Mouse (Mus musculus) CH12.LX (cell line): ENCODE data around the gene Lrrc58. TPM values are rescaled to one million over a fixed set of nuclear protein-coding genes. Genes with fewer than 3 reads are reported as not detected.

Experiments
- DNase-seq: peaks from one replicate; pipeline ENCODE4 v3.0.0-alpha.2; 2013; ENCODE audit errors: extremely low read depth
- H3K27ac ChIP-seq: 2 replicates; pipeline ENCODE4 v1.5.1; 2012; ENCODE audit warnings: low read depth, mild to moderate bottlenecking, control low read depth, moderate library complexity; ENCODE audit not compliant: insufficient read depth
- H3K27me3 ChIP-seq: replicated peaks from 2 replicates; pipeline ENCODE3; 2012; ENCODE audit warnings: inconsistent platforms
- H3K36me3 ChIP-seq, 2 experiments: replicated peaks in 1 of 2; 2 replicates each; pipeline versions ENCODE3 to v1.6.1; 2012; ENCODE audit warnings: inconsistent platforms in 1 of 2, low read length in 1 of 2, mild to moderate bottlenecking in 1 of 2, mixed read lengths in 1 of 2, moderate library complexity in 1 of 2; ENCODE audit not compliant: control insufficient read depth in 1 of 2, insufficient read depth in 1 of 2
- H3K4me1 ChIP-seq, 2 experiments: 2 replicates each; pipeline ENCODE4 v1.6.1; 2012; ENCODE audit warnings: inconsistent platforms in 1 of 2, moderate library complexity in 1 of 2; ENCODE audit not compliant: insufficient read depth in 2 of 2, control insufficient read depth in 1 of 2
- H3K4me2 ChIP-seq: 2 replicates; pipeline ENCODE4 v1.6.1; 2012; ENCODE audit warnings: low read depth, mild to moderate bottlenecking, control low read depth; ENCODE audit not compliant: poor library complexity, insufficient read depth, severe bottlenecking
- H3K4me3 ChIP-seq, 3 experiments: fragments of 150-350 bp in 1 of 3; sonication (generic) in 1 of 3; replicated peaks in 1 of 3; 2 replicates each; pipeline versions ENCODE3 to v1.5.1; 2011 to 2012; ENCODE audit warnings: low read depth in 2 of 3, low read length in 2 of 3, mild to moderate bottlenecking in 2 of 3, moderate library complexity in 2 of 3, control low read depth in 1 of 3, improper control_type of control experiment in 1 of 3, inconsistent platforms in 1 of 3, mixed read lengths in 1 of 3; ENCODE audit not compliant: poor library complexity in 1 of 3
- H3K79me2 ChIP-seq: replicated peaks from 2 replicates; pipeline ENCODE4 v1.6.1; 2012; ENCODE audit warnings: mild to moderate bottlenecking, moderate library complexity; ENCODE audit not compliant: control insufficient read depth, poor library complexity, insufficient read depth, severe bottlenecking; ENCODE audit errors: extremely low read depth
- H3K9ac ChIP-seq: 2 replicates; pipeline ENCODE4 v1.6.1; 2012; ENCODE audit warnings: low read depth, mild to moderate bottlenecking, control low read depth, moderate library complexity; ENCODE audit not compliant: insufficient read depth
- H3K9me3 ChIP-seq: replicated peaks from 2 replicates; pipeline ENCODE3; 2012; ENCODE audit warnings: low read length, inconsistent platforms, mixed read lengths
- BHLHE40 ChIP-seq: IDR thresholded peaks from 2 replicates; pipeline ENCODE4 v1.6.1; 2011; ENCODE audit warnings: mild to moderate bottlenecking, low read depth, low read length, improper control_type of control experiment
- CHD1 ChIP-seq: IDR thresholded peaks from 2 replicates; pipeline ENCODE4 v1.6.1; 2012; ENCODE audit warnings: low read depth, low read length, improper control_type of control experiment, inconsistent platforms
- E2F4 ChIP-seq: IDR thresholded peaks from 2 replicates; pipeline ENCODE4 v1.6.1; 2011; ENCODE audit warnings: low read depth, low read length, improper control_type of control experiment; ENCODE audit not compliant: insufficient replicate concordance
- EP300 ChIP-seq: IDR thresholded peaks from 2 replicates; pipeline ENCODE4 v1.6.1; 2011; ENCODE audit warnings: low read length, improper control_type of control experiment
- GABPA ChIP-seq: IDR thresholded peaks from 2 replicates; pipeline ENCODE4 v1.6.1; 2012; ENCODE audit warnings: low read depth, low read length, improper control_type of control experiment, inconsistent platforms; ENCODE audit not compliant: insufficient replicate concordance
- HCFC1 ChIP-seq: IDR thresholded peaks from 2 replicates; pipeline ENCODE4 v1.6.1; 2012; ENCODE audit warnings: low read depth, mild to moderate bottlenecking, inconsistent platforms, low read length, improper control_type of control experiment
- IRF4 ChIP-seq: IDR thresholded peaks from 2 replicates; pipeline ENCODE4 v1.6.1; 2014; ENCODE audit warnings: low read depth, mild to moderate bottlenecking, inconsistent platforms, low read length, improper control_type of control experiment
- JUND ChIP-seq: conservative IDR thresholded peaks from 2 replicates; pipeline ENCODE4 v1.6.1; 2011; ENCODE audit warnings: low read depth, low read length, improper control_type of control experiment
- KAT2A ChIP-seq: IDR thresholded peaks from 2 replicates; pipeline ENCODE4 v1.6.1; 2012; ENCODE audit warnings: low read length, improper control_type of control experiment, inconsistent platforms; ENCODE audit not compliant: insufficient replicate concordance
- MAX ChIP-seq: IDR thresholded peaks from 2 replicates; pipeline ENCODE4 v1.6.1; 2011; ENCODE audit warnings: low read length, improper control_type of control experiment
- MAZ ChIP-seq: IDR thresholded peaks from 2 replicates; pipeline ENCODE4 v1.6.1; 2012; ENCODE audit warnings: low read depth, mild to moderate bottlenecking, inconsistent platforms, low read length, improper control_type of control experiment, moderate library complexity
- MEF2A ChIP-seq: IDR thresholded peaks from 2 replicates; pipeline ENCODE4 v1.6.1; 2014; ENCODE audit warnings: low read depth, mild to moderate bottlenecking, inconsistent platforms, low read length, improper control_type of control experiment, borderline replicate concordance
- MXI1 ChIP-seq: IDR thresholded peaks from 2 replicates; pipeline ENCODE4 v1.6.1; 2011; ENCODE audit warnings: mild to moderate bottlenecking, low read depth, low read length, improper control_type of control experiment
- MYC ChIP-seq: IDR thresholded peaks from 2 replicates; pipeline ENCODE4 v1.6.1; 2011; ENCODE audit warnings: low read depth, mild to moderate bottlenecking, improper control_type of control experiment, low read length
- NELFE ChIP-seq: IDR thresholded peaks from 2 replicates; pipeline ENCODE4 v1.6.1; 2011; ENCODE audit warnings: low read depth, low read length, improper control_type of control experiment
- NRF1 ChIP-seq: IDR thresholded peaks from 2 replicates; pipeline ENCODE4 v1.6.1; 2014; ENCODE audit warnings: low read depth, mild to moderate bottlenecking, inconsistent platforms, low read length, improper control_type of control experiment, moderate library complexity
- PAX5 ChIP-seq: IDR thresholded peaks from 2 replicates; pipeline ENCODE4 v1.6.1; 2012; ENCODE audit warnings: low read length, inconsistent platforms, mixed read lengths
- POLR2AphosphoS2 ChIP-seq: IDR thresholded peaks from 2 replicates; pipeline ENCODE4 v1.6.1; 2011; ENCODE audit warnings: low read depth, low read length, improper control_type of control experiment
- RAD21 ChIP-seq: IDR thresholded peaks from 2 replicates; pipeline ENCODE4 v1.6.1; 2011; ENCODE audit warnings: low read depth, mild to moderate bottlenecking, low read length, improper control_type of control experiment, moderate library complexity
- RCOR1 ChIP-seq: conservative IDR thresholded peaks from 2 replicates; pipeline ENCODE4 v1.6.1; 2012; ENCODE audit warnings: low read depth, mild to moderate bottlenecking, inconsistent platforms, low read length, improper control_type of control experiment
- SIN3A ChIP-seq: IDR thresholded peaks from 2 replicates; pipeline ENCODE4 v1.6.1; 2012; ENCODE audit warnings: low read length, improper control_type of control experiment, inconsistent platforms
- TBP ChIP-seq: conservative IDR thresholded peaks from 2 replicates; pipeline ENCODE4 v1.6.1; 2011; ENCODE audit warnings: low read depth, low read length, improper control_type of control experiment
- UBTF ChIP-seq: IDR thresholded peaks from 2 replicates; pipeline ENCODE4 v1.6.1; 2012; ENCODE audit warnings: low read depth, mild to moderate bottlenecking, inconsistent platforms, low read length, improper control_type of control experiment, moderate library complexity
- USF2 ChIP-seq: conservative IDR thresholded peaks from 2 replicates; pipeline ENCODE4 v1.6.1; 2011; ENCODE audit warnings: low read depth, low read length, improper control_type of control experiment
- ZC3H11A ChIP-seq: IDR thresholded peaks from 2 replicates; pipeline ENCODE4 v1.6.1; 2012; ENCODE audit warnings: low read depth, mild to moderate bottlenecking, inconsistent platforms, low read length, improper control_type of control experiment
- ZMIZ1 ChIP-seq: IDR thresholded peaks from 2 replicates; pipeline ENCODE4 v1.6.1; 2012; ENCODE audit warnings: low read depth, mild to moderate bottlenecking, inconsistent platforms, low read length, improper control_type of control experiment
- dilution Hi-C: fragments of 300-500 bp; cut with MboI; formaldehyde crosslinking; loops from 2 replicates; pipeline ENCODE4 v1.14.3; 2020; ENCODE audit warnings: low sequenced_read_pairs; ENCODE audit not compliant: extremely low pct_unique_long_range_greater_than_20kb, extremely low pct_ligation_motif_present
- in situ Hi-C: fragments of 300-500 bp; cut with MboI; formaldehyde crosslinking; loops from 3 replicates; pipeline ENCODE4 v1.14.3; 2019; ENCODE audit warnings: low sequenced_read_pairs, low pct_ligation_motif_present, low pct_unique_long_range_greater_than_20kb, mixed read lengths
- polyA plus RNA-seq: library from polyadenylated mRNA; unstranded; fragments of >175 nt; gene quantifications from 2 replicates; pipeline ENCODE4 v1.2.1, GENCODE M21; 2012; ENCODE audit warnings: low read depth; ENCODE audit not compliant: insufficient read length
- total RNA-seq, 2 experiments: library from RNA; depleted of rRNA; stranded (reverse); fragments of 300-350 nt in 1 of 2; fragments of >200 nt in 1 of 2; gene quantifications; 2 replicates each; pipeline ENCODE4 v1.2.3; 2012 to 2014

Lrrc58 gene
- total and polyA plus RNA-seq, 3 experiments = 17.4 to 30.8 (median 28.4) TPM

- Histone ChIP-seq H3K9me3 (no peaks in the 10 kb centered on the region), H3K27ac (no peak overlapping the region), H3K36me3 (no peaks in the 10 kb centered on the region), H3K79me2 (no peaks in the 10 kb centered on the region), H3K4me3 (no peak overlapping the region), H3K9ac (no peak overlapping the region), H3K4me2 (no peak overlapping the region), H3K27me3 (no peaks in the 10 kb centered on the region), H3K4me1 (peaks cover 4 to 7% of the 10 kb centered on the region in 2 experiments)
- in situ Hi-C loops = no loop called here
- no peak for TF ChIP-seq TBP
- TF ChIP-seq KAT2A = no peak
- TF ChIP-seq RCOR1 = no peak
- dilution Hi-C loops = no loop called here
- DNase-seq = no peak
Measured at GRCm38 (mm10) chr16:37854054-37854453, 14.1 kb upstream of the Lrrc58 start.

GRCm38 (mm10) chr16:37854593-37854992 lies 13.6 kb upstream of the Lrrc58 start:
- H3K4me1 ChIP-seq = peaks cover 4 to 7% of the 10 kb centered on the region in 2 experiments
- no peak for DNase-seq
- TF ChIP-seq RAD21 (no peak), BHLHE40 (no peak), SIN3A (no peak), MEF2A (no peak), ZMIZ1 (no peak), EP300 (no peak), UBTF (no peak), POLR2AphosphoS2 (no peak), IRF4 (no peak), MAX (no peak)
- no peaks in the 10 kb centered on the region for H3K36me3 ChIP-seq
- in situ Hi-C loops = no loop called here
- H3K4me2 ChIP-seq = no peak overlapping the region
- H3K79me2 ChIP-seq = no peaks in the 10 kb centered on the region
- dilution Hi-C loops = no loop called here
- H3K27me3 ChIP-seq = no peaks in the 10 kb centered on the region
- no peaks in the 10 kb centered on the region for H3K9me3 ChIP-seq
- H3K4me3 ChIP-seq = no peak overlapping the region
- H3K27ac ChIP-seq = no peak overlapping the region
- H3K9ac ChIP-seq = no peak overlapping the region

DNA sequence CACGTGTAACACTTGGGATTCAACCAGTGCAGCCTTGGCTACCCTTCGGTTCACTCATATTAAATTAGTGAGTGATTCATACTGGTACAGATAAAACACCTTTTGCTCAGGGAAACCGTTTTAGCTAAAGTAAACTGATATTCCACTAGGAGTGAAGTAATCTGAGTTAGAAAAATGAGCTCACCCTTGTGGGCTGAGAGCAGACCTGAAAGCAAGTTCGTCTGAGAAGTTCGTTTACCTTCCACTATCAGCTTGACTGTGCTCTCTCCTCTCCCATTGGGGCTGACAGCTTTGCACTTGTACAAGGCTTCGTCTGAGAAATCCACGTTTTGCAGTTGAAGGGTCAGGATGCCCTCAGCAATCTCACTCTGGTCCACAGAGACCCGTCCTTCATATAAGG lies 12.6 kb upstream of the Lrrc58 start:
- no peak for DNase-seq
- Histone ChIP-seq H3K4me2 (no peak overlapping the region), H3K9me3 (no peaks in the 10 kb centered on the region), H3K79me2 (no peaks in the 10 kb centered on the region), H3K9ac (no peak overlapping the region), H3K27me3 (no peaks in the 10 kb centered on the region), H3K27ac (no peak overlapping the region), H3K4me1 (peaks cover 7 to 12% of the 10 kb centered on the region in 2 experiments), H3K36me3 (no peaks in the 10 kb centered on the region), H3K4me3 (no peak overlapping the region)
- in situ Hi-C loops (no loop called here), dilution Hi-C loops (no loop called here)
- TF ChIP-seq TBP (no peak), MYC (no peak), CHD1 (no peak), GABPA (no peak), POLR2AphosphoS2 (no peak), JUND (no peak), NELFE (no peak), USF2 (no peak), MXI1 (no peak), PAX5 (no peak), ZMIZ1 (no peak), RAD21 (no peak), MEF2A (no peak), ZC3H11A (no peak), MAZ (no peak), E2F4 (no peak), BHLHE40 (no peak), HCFC1 (no peak), NRF1 (no peak)
